Mouse (Mus musculus): ENCODE data around the gene Alox12e. TPM values are rescaled to one million over a fixed set of nuclear protein-coding genes. Genes with fewer than 3 reads are reported as not detected.

Gene Alox12e
- total and polyA plus RNA-seq, 2 experiments = not detected

DNA sequence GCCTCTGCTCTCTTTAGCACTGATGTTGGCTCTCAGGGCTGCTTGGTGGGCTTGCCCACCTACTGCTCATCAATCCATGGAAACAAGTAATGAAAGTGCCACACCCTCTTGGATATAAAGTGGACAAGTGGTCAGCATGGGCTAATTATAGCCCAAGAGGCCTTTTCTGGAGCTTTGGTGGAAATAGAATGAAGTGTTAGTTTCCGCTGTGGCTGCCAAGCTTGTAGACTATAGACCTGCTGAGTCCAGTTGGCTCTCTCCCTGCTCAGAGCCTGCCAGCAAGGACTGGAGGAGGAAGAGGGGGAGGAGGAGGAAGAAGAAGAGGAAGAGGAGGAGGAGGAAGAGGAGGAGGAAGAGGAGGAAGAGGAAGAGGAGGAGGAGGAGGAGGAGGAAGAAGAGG, 56.0 kb downstream of the Alox12e start:
- Histone ChIP-seq H3K9ac (ENCODE audit: low read depth, low read length) (no peak overlapping the region), H3K79me2 (ENCODE audit: control insufficient read depth, insufficient read depth, low read length) (no peaks in the 10 kb centered on the region), H3K27ac (replicated peaks; ENCODE audit: insufficient read depth, low read depth, low read length) (no peak overlapping the region), H3K4me1 (ENCODE audit: control insufficient read depth, insufficient read depth, low read length) (no peaks in the 10 kb centered on the region), H3K36me3 (ENCODE audit: control insufficient read depth, insufficient read depth, low read length) (no peaks in the 10 kb centered on the region), H3K27me3 (ENCODE audit: control insufficient read depth, insufficient read depth, low read length) (no peaks in the 10 kb centered on the region), H3K4me3 (ENCODE audit: insufficient read depth, low read depth, low read length) (no peak overlapping the region)
- TF ChIP-seq CTCF (IDR thresholded peaks at IDR 0.05; ENCODE audit: low read depth, low read length) (no peak), POLR2A (IDR thresholded peaks at IDR 0.05; ENCODE audit: extremely low read depth, insufficient read depth, low read length) (no peak)
- WGBS = 72% methylated on average over 1 of the region's 1 CpGs
- DNase-seq (ENCODE audit: extremely low read depth, low read depth, low spot score) = no peak

DNA sequence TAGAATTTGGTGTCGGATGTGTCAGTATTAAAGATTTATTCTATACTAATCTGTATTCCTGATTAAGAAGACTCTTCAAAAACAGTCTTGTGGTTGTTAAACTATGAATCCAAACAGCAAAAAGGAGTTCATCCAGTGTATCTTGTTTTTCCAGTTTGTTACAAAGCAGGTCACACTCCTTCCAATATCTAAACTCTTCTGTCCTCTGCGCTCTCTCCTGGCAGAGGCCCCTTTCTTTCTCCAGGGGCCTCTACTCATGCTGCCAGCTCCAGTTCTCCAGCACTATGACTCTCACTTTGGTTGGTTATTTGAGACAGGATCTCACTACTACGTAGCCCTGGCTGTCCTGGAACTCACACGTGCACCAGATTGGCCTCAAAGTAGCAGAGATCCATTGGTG, 56.6 kb downstream of the Alox12e start:
- no peak for DNase-seq (ENCODE audit: extremely low read depth, low read depth, low spot score)
- Histone ChIP-seq H3K79me2 (ENCODE audit: control insufficient read depth, insufficient read depth, low read length) (no peaks in the 10 kb centered on the region), H3K27ac (replicated peaks; ENCODE audit: insufficient read depth, low read depth, low read length) (no peak overlapping the region), H3K27me3 (ENCODE audit: control insufficient read depth, insufficient read depth, low read length) (no peaks in the 10 kb centered on the region), H3K36me3 (ENCODE audit: control insufficient read depth, insufficient read depth, low read length) (no peaks in the 10 kb centered on the region), H3K9ac (ENCODE audit: low read depth, low read length) (no peak overlapping the region), H3K4me1 (ENCODE audit: control insufficient read depth, insufficient read depth, low read length) (no peaks in the 10 kb centered on the region), H3K4me3 (ENCODE audit: insufficient read depth, low read depth, low read length) (no peak overlapping the region)
- TF ChIP-seq CTCF (IDR thresholded peaks at IDR 0.05; ENCODE audit: low read depth, low read length) (no peak), POLR2A (IDR thresholded peaks at IDR 0.05; ENCODE audit: extremely low read depth, insufficient read depth, low read length) (no peak)
- 78% methylated on average over 4 of the region's 4 CpGs for WGBS

Other genes with a start within 250 kb of the Alox12e start
- gene Asgr2, start 230.0 kb downstream of the Alox12e start, total RNA-seq (2014; rRNA removed) = 166 and 194 TPM in 2 replicates
- 212 and 216 TPM in 2 replicates for gene Asgr2, start 230.0 kb downstream of the Alox12e start, polyA plus RNA-seq (2012; rRNA removed)
- gene Mgl2, start 192.3 kb downstream of the Alox12e start, total RNA-seq (2014; rRNA removed) = 0.27 TPM in 1 of 2 replicates, not detected in the other
- gene Mgl2, start 192.3 kb downstream of the Alox12e start, polyA plus RNA-seq (2012; rRNA removed) = 0.06 and 0.09 TPM in 2 replicates
- 0.55 and 0.67 TPM in 2 replicates for gene Clec10a, start 166.4 kb downstream of the Alox12e start, total RNA-seq (2014; rRNA removed)
- 0.27 and 0.95 TPM in 2 replicates for gene Clec10a, start 166.4 kb downstream of the Alox12e start, polyA plus RNA-seq (2012; rRNA removed)
- gene Slc16a11, start 109.9 kb downstream of the Alox12e start, total RNA-seq (2014; rRNA removed) = 6.6 and 12.5 TPM in 2 replicates
- gene Slc16a11, start 109.9 kb downstream of the Alox12e start, polyA plus RNA-seq (2012; rRNA removed) = 37.1 and 84.4 TPM in 2 replicates
- gene Slc16a13, start 101.6 kb downstream of the Alox12e start, total RNA-seq (2014; rRNA removed) = 0.47 and 1.3 TPM in 2 replicates
- gene Slc16a13, start 101.6 kb downstream of the Alox12e start, polyA plus RNA-seq (2012; rRNA removed) = 1.7 and 3.3 TPM in 2 replicates
- 0.74 and 0.81 TPM in 2 replicates for gene Bcl6b, start 92.8 kb downstream of the Alox12e start, total RNA-seq (2014; rRNA removed)
- gene Bcl6b, start 92.8 kb downstream of the Alox12e start, polyA plus RNA-seq (2012; rRNA removed) = 0.56 and 1.3 TPM in 2 replicates
- gene 0610010K14Rik, start 84.7 kb downstream of the Alox12e start, total RNA-seq (2014; rRNA removed) = 6.5 and 9.9 TPM in 2 replicates
- 30.6 and 34.0 TPM in 2 replicates for gene 0610010K14Rik, start 84.7 kb downstream of the Alox12e start, polyA plus RNA-seq (2012; rRNA removed)
- 0.28 and 1.5 TPM in 2 replicates for gene Gm21988, start 82.8 kb downstream of the Alox12e start, total RNA-seq (2014; rRNA removed)
- gene Gm21988, start 82.8 kb downstream of the Alox12e start, polyA plus RNA-seq (2012; rRNA removed) = 5.8 and 6.8 TPM in 2 replicates
- 7.7 and 9.3 TPM in 2 replicates for gene Rnasek, start 82.8 kb downstream of the Alox12e start, total RNA-seq (2014; rRNA removed)
- gene Rnasek, start 82.8 kb downstream of the Alox12e start, polyA plus RNA-seq (2012; rRNA removed) = 158 and 176 TPM in 2 replicates
- gene Alox12, start 67.3 kb downstream of the Alox12e start, total RNA-seq (2014; rRNA removed) = 0.09 and 0.20 TPM in 2 replicates
- 0.28 and 0.46 TPM in 2 replicates for gene Alox12, start 67.3 kb downstream of the Alox12e start, polyA plus RNA-seq (2012; rRNA removed)
- gene Alox15, start 29.4 kb upstream of the Alox12e start, total RNA-seq (2014; rRNA removed) = 0.07 and 0.09 TPM in 2 replicates
- gene Alox15, start 29.4 kb upstream of the Alox12e start, polyA plus RNA-seq (2012; rRNA removed) = 0.10 TPM in 1 of 2 replicates, not detected in the other
- 3.1 and 3.3 TPM in 2 replicates for gene Pelp1, start 87.4 kb upstream of the Alox12e start, total RNA-seq (2014; rRNA removed)
- gene Pelp1, start 87.4 kb upstream of the Alox12e start, polyA plus RNA-seq (2012; rRNA removed) = 7.7 and 7.9 TPM in 2 replicates
- 9.5 and 11.5 TPM in 2 replicates for gene Arrb2, start 110.0 kb upstream of the Alox12e start, total RNA-seq (2014; rRNA removed)
- 14.7 and 22.2 TPM in 2 replicates for gene Arrb2, start 110.0 kb upstream of the Alox12e start, polyA plus RNA-seq (2012; rRNA removed)
- 11.2 and 13.3 TPM in 2 replicates for gene Med11, start 129.3 kb upstream of the Alox12e start, total RNA-seq (2014; rRNA removed)
- gene Med11, start 129.3 kb upstream of the Alox12e start, polyA plus RNA-seq (2012; rRNA removed) = 9.4 and 10.4 TPM in 2 replicates
- 0.74 and 1.5 TPM in 2 replicates for gene Zmynd15, start 136.8 kb upstream of the Alox12e start, total RNA-seq (2014; rRNA removed)
- 2.1 and 4.4 TPM in 2 replicates for gene Zmynd15, start 136.8 kb upstream of the Alox12e start, polyA plus RNA-seq (2012; rRNA removed)
- gene Cxcl16, start 137.4 kb upstream of the Alox12e start, total RNA-seq (2014; rRNA removed) = 5.7 and 10.2 TPM in 2 replicates
- gene Cxcl16, start 137.4 kb upstream of the Alox12e start, polyA plus RNA-seq (2012; rRNA removed) = 7.2 and 10.2 TPM in 2 replicates
- not detected in 2 replicates for gene Tm4sf5, start 182.6 kb upstream of the Alox12e start, total RNA-seq (2014; rRNA removed)
- gene Tm4sf5, start 182.6 kb upstream of the Alox12e start, polyA plus RNA-seq (2012; rRNA removed) = not detected in 2 replicates
- 3.2 and 3.9 TPM in 2 replicates for gene Vmo1, start 192.0 kb upstream of the Alox12e start, total RNA-seq (2014; rRNA removed)
- gene Vmo1, start 192.0 kb upstream of the Alox12e start, polyA plus RNA-seq (2012; rRNA removed) = 5.5 and 7.3 TPM in 2 replicates
- 74.9 and 91.6 TPM in 2 replicates for gene Gltpd2, start 196.6 kb upstream of the Alox12e start, total RNA-seq (2014; rRNA removed)
- 276 and 320 TPM in 2 replicates for gene Gltpd2, start 196.6 kb upstream of the Alox12e start, polyA plus RNA-seq (2012; rRNA removed)
- gene Psmb6, start 202.7 kb upstream of the Alox12e start, total RNA-seq (2014; rRNA removed) = 291 and 298 TPM in 2 replicates
- 312 and 336 TPM in 2 replicates for gene Psmb6, start 202.7 kb upstream of the Alox12e start, polyA plus RNA-seq (2012; rRNA removed)
- gene Gm40193, start 210.3 kb upstream of the Alox12e start, total RNA-seq (2014; rRNA removed) = not detected in 2 replicates
- not detected in 2 replicates for gene Gm40193, start 210.3 kb upstream of the Alox12e start, polyA plus RNA-seq (2012; rRNA removed)
- gene Pld2, start 217.4 kb upstream of the Alox12e start, total RNA-seq (2014; rRNA removed) = 3.3 and 3.8 TPM in 2 replicates
- 6.4 and 9.5 TPM in 2 replicates for gene Pld2, start 217.4 kb upstream of the Alox12e start, polyA plus RNA-seq (2012; rRNA removed)
- 11.0 and 14.4 TPM in 2 replicates for gene Mink1, start 240.3 kb upstream of the Alox12e start, total RNA-seq (2014; rRNA removed)
- 38.4 and 51.4 TPM in 2 replicates for gene Mink1, start 240.3 kb upstream of the Alox12e start, polyA plus RNA-seq (2012; rRNA removed)

Data from liver, adult 2 months (tissue).